Mouse (Mus musculus): ENCODE results near the gene Lss. TPM values are rescaled to one million over a fixed set of nuclear protein-coding genes. Genes with fewer than 3 reads are reported as not detected.

Lss gene
- polyA plus RNA-seq, 1 experiment from 2014 or later: 15.8 TPM

- Histone ChIP-seq H3K4me1 (ENCODE audit: insufficient read depth) (peaks cover 20% of the 10 kb centered on the region), H3K27ac (ENCODE audit: low read depth) (peak overlapping the region; percentile 64), H3K27me3 (ENCODE audit: insufficient read depth, low read length) (no peaks in the 10 kb centered on the region), H3K36me3 (replicated peaks; ENCODE audit: insufficient read depth, low read length) (peaks cover 3% of the 10 kb centered on the region; the same call in 1 of the 2 replicates), H3K4me2 (ENCODE audit: low read depth, low read length) (peak overlapping the region; percentile 88), H3K9me3 (ENCODE audit: low read length) (no peaks in the 10 kb centered on the region), H3K9ac (replicated peaks) (peak overlapping the region; percentile 63), H3K4me3 (ENCODE audit: low read depth, low read length) (peak overlapping the region; percentile 61)
- DNase-seq: no peak
- TF ChIP-seq EP300 (IDR thresholded peaks at IDR 0.05; ENCODE audit: low read depth): no peak
- no peak for TF ChIP-seq CTCF (IDR thresholded peaks at IDR 0.05; ENCODE audit: low read depth)
- 3% methylated on average over 14 of the region's 14 CpGs for WGBS (ENCODE audit: insufficient replicate concordance)
- 0 out of 2 replicates have a peak, but pooled peaks have one; percentile 4 for ATAC-seq
Measured at GRCm38 (mm10) chr10:76531828-76532227, 440 bp downstream of the Lss start.

GRCm38 (mm10) chr10:76535526-76535925 is 4.1 kb downstream of the Lss start:
- H3K4me2 ChIP-seq (ENCODE audit: low read depth, low read length): no peak overlapping the region
- ATAC-seq (no peak), DNase-seq (no peak)
- 94% methylated on average over 7 of the region's 7 CpGs for WGBS (ENCODE audit: insufficient replicate concordance)
- no peaks in the 10 kb centered on the region for H3K27me3 ChIP-seq (ENCODE audit: insufficient read depth, low read length)
- no peak overlapping the region for H3K9ac ChIP-seq (replicated peaks)
- TF ChIP-seq CTCF (IDR thresholded peaks at IDR 0.05; ENCODE audit: low read depth) (no peak), EP300 (IDR thresholded peaks at IDR 0.05; ENCODE audit: low read depth) (no peak)
- peaks cover 20% of the 10 kb centered on the region for H3K36me3 ChIP-seq (replicated peaks; ENCODE audit: insufficient read depth, low read length)
- no peaks in the 10 kb centered on the region for H3K9me3 ChIP-seq (ENCODE audit: low read length)
- H3K4me3 ChIP-seq (ENCODE audit: low read depth, low read length): no peak overlapping the region
- H3K27ac ChIP-seq (ENCODE audit: low read depth): no peak overlapping the region
- peaks cover 18% of the 10 kb centered on the region for H3K4me1 ChIP-seq (ENCODE audit: insufficient read depth)

DNA sequence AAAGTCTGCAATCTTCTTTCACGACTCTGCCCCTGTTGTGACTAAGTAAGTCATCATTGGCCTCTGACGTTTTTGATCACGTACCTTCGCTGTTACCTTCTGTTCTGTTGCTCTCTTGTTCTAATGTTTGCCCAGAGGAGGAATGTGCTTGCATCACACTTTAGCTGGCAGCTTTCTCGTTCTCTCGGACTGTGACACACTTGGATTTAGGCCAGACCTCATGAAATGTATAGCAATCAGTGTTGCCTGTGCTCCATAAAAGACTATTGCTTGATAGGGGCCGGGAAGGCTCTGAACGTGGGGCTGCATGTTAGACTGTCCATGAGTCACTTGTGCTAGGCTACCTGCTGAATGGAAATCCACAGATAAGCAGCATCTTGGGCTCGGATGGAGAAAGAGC is 6.2 kb downstream of the Lss start:
- ATAC-seq (peak; percentile 90), DNase-seq (peak; percentile 64)
- WGBS (ENCODE audit: insufficient replicate concordance): 59% methylated on average over 9 of the region's 9 CpGs
- TF ChIP-seq CTCF (IDR thresholded peaks at IDR 0.05; ENCODE audit: low read depth): no peak
- TF ChIP-seq EP300 (IDR thresholded peaks at IDR 0.05; ENCODE audit: low read depth): peak; percentile 85
- Histone ChIP-seq H3K4me2 (ENCODE audit: low read depth, low read length) (no peak overlapping the region), H3K27ac (ENCODE audit: low read depth) (peak overlapping the region; percentile 87), H3K9ac (replicated peaks) (no peak overlapping the region), H3K4me3 (ENCODE audit: low read depth, low read length) (no peak overlapping the region), H3K4me1 (ENCODE audit: insufficient read depth) (peaks cover 8% of the 10 kb centered on the region), H3K36me3 (replicated peaks; ENCODE audit: insufficient read depth, low read length) (peaks cover 36% of the 10 kb centered on the region), H3K27me3 (ENCODE audit: insufficient read depth, low read length) (no peaks in the 10 kb centered on the region), H3K9me3 (ENCODE audit: low read length) (no peaks in the 10 kb centered on the region)

GRCm38 (mm10) chr10:76541336-76542085 is 10.1 kb downstream of the Lss start:
- H3K4me1 ChIP-seq (ENCODE audit: insufficient read depth): 0 out of 2 replicates have a peak, but pooled peaks cover 2% of the 10 kb centered on the region
- ATAC-seq: no peak
- no peak for TF ChIP-seq CTCF (IDR thresholded peaks at IDR 0.05; ENCODE audit: low read depth)
- TF ChIP-seq EP300 (IDR thresholded peaks at IDR 0.05; ENCODE audit: low read depth): no peak
- no peak overlapping the region for H3K27ac ChIP-seq (ENCODE audit: low read depth)
- no peaks in the 10 kb centered on the region for H3K9me3 ChIP-seq (ENCODE audit: low read length)
- DNase-seq: no peak
- H3K4me2 ChIP-seq (ENCODE audit: low read depth, low read length): no peak overlapping the region
- H3K4me3 ChIP-seq (ENCODE audit: low read depth, low read length): no peak overlapping the region
- WGBS (ENCODE audit: insufficient replicate concordance): 60% methylated on average over 11 of the region's 11 CpGs
- peaks cover 50% of the 10 kb centered on the region for H3K36me3 ChIP-seq (replicated peaks; ENCODE audit: insufficient read depth, low read length)
- H3K9ac ChIP-seq (replicated peaks): no peak overlapping the region
- H3K27me3 ChIP-seq (ENCODE audit: insufficient read depth, low read length): no peaks in the 10 kb centered on the region

DNA sequence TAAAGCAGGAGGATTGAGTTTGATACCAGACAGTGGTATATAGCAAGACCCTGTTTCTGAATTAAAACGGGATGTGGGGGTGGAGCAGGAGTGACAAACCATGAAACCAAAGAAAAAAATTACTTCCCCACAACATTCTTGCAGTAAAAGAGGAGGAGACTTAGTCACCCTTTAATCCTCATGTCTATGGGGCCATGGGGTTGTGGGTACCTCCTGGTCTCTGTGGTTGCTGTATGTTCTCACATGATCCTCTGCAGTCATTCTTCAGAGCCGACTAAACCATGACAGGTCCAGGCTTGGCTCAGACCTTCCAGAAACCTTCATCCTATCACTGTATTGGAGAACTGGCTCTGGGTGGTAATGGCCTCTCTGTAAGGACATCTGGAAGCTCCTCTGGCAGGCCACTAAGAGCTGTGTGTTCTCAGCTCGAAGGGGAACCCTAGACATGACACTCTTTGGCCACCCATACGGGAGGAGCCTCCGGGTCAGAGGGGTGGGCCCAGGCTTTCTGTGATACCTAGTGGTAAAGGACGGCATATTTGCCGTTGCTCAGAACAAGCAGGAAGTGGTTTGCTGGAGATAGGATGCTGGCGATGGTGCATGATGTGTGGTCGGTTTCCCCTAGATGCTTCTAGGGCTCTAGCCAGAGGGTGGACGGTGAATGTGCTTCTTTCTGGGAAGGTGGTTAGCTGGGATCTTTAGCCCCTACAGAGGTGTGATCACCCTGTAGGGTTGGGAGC is 11.4 kb downstream of the Lss start:
- no peak for DNase-seq
- TF ChIP-seq EP300 (IDR thresholded peaks at IDR 0.05; ENCODE audit: low read depth): no peak
- TF ChIP-seq CTCF (IDR thresholded peaks at IDR 0.05; ENCODE audit: low read depth): no peak
- ATAC-seq: no peak
- H3K4me2 ChIP-seq (ENCODE audit: low read depth, low read length): no peak overlapping the region
- H3K9ac ChIP-seq (replicated peaks): no peak overlapping the region
- H3K36me3 ChIP-seq (replicated peaks; ENCODE audit: insufficient read depth, low read length): peaks cover 57% of the 10 kb centered on the region
- 37% methylated on average over 10 of the region's 10 CpGs for WGBS (ENCODE audit: insufficient replicate concordance)
- H3K27ac ChIP-seq (ENCODE audit: low read depth): no peak overlapping the region
- H3K4me1 ChIP-seq (ENCODE audit: insufficient read depth): 0 out of 2 replicates have a peak, but pooled peaks cover 2% of the 10 kb centered on the region
- no peaks in the 10 kb centered on the region for H3K9me3 ChIP-seq (ENCODE audit: low read length)
- H3K4me3 ChIP-seq (ENCODE audit: low read depth, low read length): no peak overlapping the region
- H3K27me3 ChIP-seq (ENCODE audit: insufficient read depth, low read length): no peaks in the 10 kb centered on the region

GRCm38 (mm10) chr10:76546566-76546965 is 15.2 kb downstream of the Lss start:
- no peak overlapping the region for H3K27ac ChIP-seq (ENCODE audit: low read depth)
- ATAC-seq (no peak), DNase-seq (no peak)
- TF ChIP-seq EP300 (IDR thresholded peaks at IDR 0.05; ENCODE audit: low read depth) (no peak), CTCF (IDR thresholded peaks at IDR 0.05; ENCODE audit: low read depth) (no peak)
- H3K27me3 ChIP-seq (ENCODE audit: insufficient read depth, low read length): no peaks in the 10 kb centered on the region
- H3K9ac ChIP-seq (replicated peaks): no peak overlapping the region
- H3K36me3 ChIP-seq (replicated peaks; ENCODE audit: insufficient read depth, low read length): peaks cover 55% of the 10 kb centered on the region
- no peaks in the 10 kb centered on the region for H3K4me1 ChIP-seq (ENCODE audit: insufficient read depth)
- H3K4me2 ChIP-seq (ENCODE audit: low read depth, low read length): no peak overlapping the region
- 93% methylated on average over 8 of the region's 8 CpGs for WGBS (ENCODE audit: insufficient replicate concordance)
- H3K4me3 ChIP-seq (ENCODE audit: low read depth, low read length): no peak overlapping the region
- no peaks in the 10 kb centered on the region for H3K9me3 ChIP-seq (ENCODE audit: low read length)
